Mouse (Mus musculus): ENCODE measurements around the gene Ifi208. TPM values are rescaled to one million over a fixed set of nuclear protein-coding genes. Genes with fewer than 3 reads are reported as not detected.

Ifi208 gene
- polyA plus RNA-seq, 1 experiment from 2014 or later = 0.08 TPM

GRCm38 (mm10) chr1:173740537-173740936, 67.1 kb downstream of the Ifi208 start:
- ATAC-seq (ENCODE audit: low FRiP score, low read depth) = no peak
- no peaks in the 10 kb centered on the region for H3K27me3 ChIP-seq

GRCm38 (mm10) chr1:173741656-173742055, 68.2 kb downstream of the Ifi208 start, which contains the start of gene Ifi207:
Ifi207 (minus strand) TSS chr1:173741747.
- Histone ChIP-seq H3K27me3 (no peaks in the 10 kb centered on the region), H3K4me3 (no peak within 1 kb of the TSS), H3K4me1 (replicated peaks) (no peaks in the 10 kb centered on the region), H3K4me2 (no peak within 1 kb of the TSS), H3K27ac (replicated peaks) (no peak within 1 kb of the TSS), H3K9ac (no peak within 1 kb of the TSS), H3K36me3 (no peaks in the 10 kb centered on the region), H3K9me3 (no peaks in the 10 kb centered on the region)
- no peak for ATAC-seq (ENCODE audit: low FRiP score, low read depth)
- 81% methylated on average over 4 of the region's 4 CpGs for WGBS

More at GRCm38 (mm10) chr1:173740537-173740936, 67.1 kb downstream of the Ifi208 start:
- Histone ChIP-seq H3K36me3 (no peaks in the 10 kb centered on the region), H3K4me3 (no peak overlapping the region), H3K9me3 (no peaks in the 10 kb centered on the region), H3K4me1 (replicated peaks) (no peaks in the 10 kb centered on the region), H3K27ac (replicated peaks) (no peak overlapping the region), H3K9ac (no peak overlapping the region), H3K4me2 (no peak overlapping the region)

- Histone ChIP-seq H3K9ac (no peak overlapping the region), H3K4me2 (no peak overlapping the region), H3K4me1 (replicated peaks) (no peaks in the 10 kb centered on the region), H3K9me3 (no peaks in the 10 kb centered on the region), H3K36me3 (no peaks in the 10 kb centered on the region), H3K4me3 (no peak overlapping the region), H3K27me3 (no peaks in the 10 kb centered on the region), H3K27ac (replicated peaks) (no peak overlapping the region)
- ATAC-seq (ENCODE audit: low FRiP score, low read depth) = no peak
- 79% methylated on average over 1 of the region's 1 CpGs for WGBS
Observed at GRCm38 (mm10) chr1:173742262-173742661, 68.8 kb downstream of the Ifi208 start.

Small RNA genes within 50 kb of the gene (microRNA-seq; reads per million reads assigned to microRNA genes)
- not detected for gene Gm44339

Other genes starting within 250 kb of the Ifi208 start
- 0.30 TPM in 1 of 2 replicates, not detected in the other for gene Ifi206, start 182.6 kb upstream of the Ifi208 start, polyA plus RNA-seq (2015; fragmentation: Nextera tagmentation; extraction: Ambion mirVana)
- gene Ifi214, start 137.7 kb upstream of the Ifi208 start, polyA plus RNA-seq (2015; fragmentation: Nextera tagmentation; extraction: Ambion mirVana) = not detected in 2 replicates
- gene Ifi213, start 74.4 kb upstream of the Ifi208 start, polyA plus RNA-seq (2015; fragmentation: Nextera tagmentation; extraction: Ambion mirVana) = 0.60 TPM in 1 of 2 replicates, not detected in the other
- 0.04 and 0.66 TPM in 2 replicates for gene Ifi209, start 42.8 kb upstream of the Ifi208 start, polyA plus RNA-seq (2015; fragmentation: Nextera tagmentation; extraction: Ambion mirVana)
- gene Ifi207, start 68.1 kb downstream of the Ifi208 start, polyA plus RNA-seq (2015; fragmentation: Nextera tagmentation; extraction: Ambion mirVana) = 0.48 and 0.83 TPM in 2 replicates
- gene Ifi204, start 93.3 kb downstream of the Ifi208 start, polyA plus RNA-seq (2015; fragmentation: Nextera tagmentation; extraction: Ambion mirVana) = 0.78 and 2.5 TPM in 2 replicates
- gene Ifi211, start 239.4 kb downstream of the Ifi208 start, polyA plus RNA-seq (2015; fragmentation: Nextera tagmentation; extraction: Ambion mirVana) = 0.45 and 2.0 TPM in 2 replicates